Mouse (Mus musculus) embryonic facial prominence, embryonic 15.5 days (tissue): ENCODE data around the gene Cutc. TPM values are rescaled to one million over a fixed set of nuclear protein-coding genes. Genes with fewer than 3 reads are reported as not detected.

ENCODE experiments used
- ATAC-seq: fragments of 200-750 bp; cut with Nextera tagmentation; 2 replicates; pipeline ENCODE4 v1.8.0; 2017; ENCODE audit warnings: low read depth, moderate TSS enrichment; ENCODE audit not compliant: insufficient number of reproducible peaks, low FRiP score, low TSS enrichment
- H3K27ac ChIP-seq: fragments of 300-500 bp; sonication (generic); replicated peaks from 2 replicates; pipeline ENCODE4 v1.5.1; 2015; ENCODE audit warnings: mild to moderate bottlenecking, inconsistent platforms
- H3K27me3 ChIP-seq: fragments of 300-500 bp; sonication (generic); 2 replicates; pipeline ENCODE4 v1.6.1; 2015; ENCODE audit warnings: inconsistent platforms
- H3K36me3 ChIP-seq: fragments of 300-500 bp; sonication (generic); 2 replicates; pipeline ENCODE4 v1.6.1; 2015; ENCODE audit warnings: mild to moderate bottlenecking, inconsistent platforms
- H3K4me1 ChIP-seq: fragments of 300-500 bp; sonication (generic); 2 replicates; pipeline ENCODE4 v1.6.1; 2015; ENCODE audit warnings: inconsistent platforms
- H3K4me2 ChIP-seq: fragments of 300-500 bp; sonication (generic); replicated peaks from 2 replicates; pipeline ENCODE4 v1.6.1; 2015; ENCODE audit warnings: mild to moderate bottlenecking, inconsistent platforms
- H3K4me3 ChIP-seq: fragments of 300-500 bp; sonication (generic); replicated peaks from 2 replicates; pipeline ENCODE4 v1.5.1; 2015; ENCODE audit warnings: mild to moderate bottlenecking, inconsistent platforms
- H3K9ac ChIP-seq: fragments of 300-500 bp; sonication (generic); 2 replicates; pipeline ENCODE4 v1.6.1; 2015; ENCODE audit warnings: inconsistent platforms
- H3K9me3 ChIP-seq: fragments of 300-500 bp; sonication (generic); replicated peaks from 2 replicates; pipeline ENCODE4 v1.6.1; 2016; ENCODE audit warnings: inconsistent platforms
- WGBS: fragments of 180-500 bp; shearing (Covaris S2); methylation state at CpG from one replicate; pipeline ENCODE4 v1.1.7; 2015; 5-methylcytosine and 5-hydroxymethylcytosine counted together
- polyA plus RNA-seq: library from polyadenylated mRNA; unstranded; fragments of >200 nt; fragmentation: Nextera tagmentation; extraction: Ambion mirVana; gene quantifications from 2 replicates; pipeline ENCODE4 v1.2.1, GENCODE M21; 2015

Gene Cutc
- polyA plus RNA-seq, 1 experiment from 2014 or later = 14.1 TPM

DNA sequence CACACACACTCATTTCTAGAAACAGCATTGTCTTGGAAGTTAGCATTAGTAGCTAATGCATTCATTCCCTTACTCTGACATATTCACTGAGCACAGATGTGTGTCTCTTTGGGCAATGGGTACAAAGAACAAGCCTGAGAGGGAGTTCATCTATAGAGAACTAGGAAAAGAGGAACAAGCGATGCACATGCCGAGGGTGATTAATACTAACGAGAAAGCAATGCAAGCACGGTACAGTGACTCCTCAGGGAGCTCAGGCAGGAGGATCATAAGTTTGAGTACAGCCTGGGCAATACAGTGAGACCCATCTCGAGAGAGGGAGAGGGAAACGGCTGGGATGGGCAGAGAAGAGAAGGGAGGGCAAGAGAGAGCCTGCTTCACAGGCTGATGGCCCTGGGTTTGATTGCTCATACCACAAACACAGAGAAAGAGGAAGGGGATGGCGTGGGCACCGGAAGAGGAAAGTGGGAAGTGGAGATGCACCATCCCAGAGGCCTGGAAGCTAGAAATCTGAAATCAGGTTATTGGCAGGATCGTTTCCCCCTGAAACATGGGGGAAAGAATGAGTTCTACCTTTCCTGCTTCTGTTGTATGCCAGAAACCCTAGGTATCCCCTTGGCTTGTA lies 48.7 kb downstream of the Cutc start:
- ATAC-seq = no peak
- no peaks in the 10 kb centered on the region for H3K9me3 ChIP-seq
- no peak overlapping the region for H3K9ac ChIP-seq
- H3K27me3 ChIP-seq = no peaks in the 10 kb centered on the region
- H3K4me1 ChIP-seq = no peaks in the 10 kb centered on the region
- H3K4me3 ChIP-seq = no peak overlapping the region
- H3K27ac ChIP-seq = no peak overlapping the region
- WGBS = 74% methylated on average over 9 of the region's 9 CpGs
- H3K36me3 ChIP-seq = no peaks in the 10 kb centered on the region
- H3K4me2 ChIP-seq = no peak overlapping the region

DNA sequence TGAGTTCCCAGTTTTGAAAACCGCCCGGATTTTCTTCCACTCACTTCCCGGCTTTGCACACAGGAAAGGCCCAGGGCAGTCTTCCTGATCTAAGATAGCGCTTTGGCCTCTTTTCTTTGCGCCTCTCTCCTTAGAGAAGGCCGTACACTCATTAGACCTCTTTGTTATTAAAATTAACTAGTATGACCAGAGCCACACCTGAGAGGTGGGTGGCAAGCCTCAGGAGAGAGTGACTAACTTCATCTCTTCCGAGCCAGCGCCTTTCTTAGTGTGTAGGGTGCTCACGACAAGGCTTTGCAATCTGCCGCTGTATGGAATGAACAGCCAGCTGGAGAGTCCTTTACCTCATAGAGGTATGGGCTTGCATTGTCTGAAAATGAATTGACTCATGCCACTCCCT lies 51.1 kb downstream of the Cutc start:
- WGBS = 76% methylated on average over 10 of the region's 10 CpGs
- no peaks in the 10 kb centered on the region for H3K4me1 ChIP-seq

DNA sequence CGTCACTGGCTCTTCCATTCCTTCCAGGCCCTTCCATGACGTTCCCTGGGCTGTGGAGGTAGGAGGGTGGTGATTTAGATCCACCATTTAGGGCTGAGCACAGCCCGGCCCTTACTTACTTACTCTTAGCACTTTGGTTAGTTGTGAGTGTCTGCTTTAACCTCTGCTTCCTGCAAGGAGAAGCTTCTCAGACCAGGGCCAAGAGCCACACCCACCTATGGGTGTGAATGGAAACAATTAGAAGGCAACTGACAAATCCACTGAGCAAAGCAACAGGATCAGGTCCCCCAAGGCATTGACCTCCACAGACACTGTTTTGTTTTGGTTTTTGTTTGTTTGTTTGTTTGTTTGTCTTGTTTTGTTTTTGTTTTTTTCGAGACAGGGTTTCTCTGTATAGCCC lies 56.5 kb downstream of the Cutc start:
- no peaks in the 10 kb centered on the region for H3K4me1 ChIP-seq
- no peaks in the 10 kb centered on the region for H3K27me3 ChIP-seq
- no peak overlapping the region for H3K27ac ChIP-seq
- ATAC-seq = no peak
- H3K9ac ChIP-seq = no peak overlapping the region
- H3K4me3 ChIP-seq = no peak overlapping the region
- WGBS = 47% methylated on average over 4 of the region's 4 CpGs
- H3K36me3 ChIP-seq = no peaks in the 10 kb centered on the region
- no peaks in the 10 kb centered on the region for H3K9me3 ChIP-seq
- H3K4me2 ChIP-seq = no peak overlapping the region

More for the DNA sequence above, 51.1 kb downstream of the Cutc start:
- Histone ChIP-seq H3K27me3 (no peaks in the 10 kb centered on the region), H3K4me3 (no peak overlapping the region), H3K4me2 (no peak overlapping the region), H3K27ac (no peak overlapping the region), H3K36me3 (no peaks in the 10 kb centered on the region), H3K9ac (no peak overlapping the region), H3K9me3 (no peaks in the 10 kb centered on the region)
- ATAC-seq = no peak

DNA sequence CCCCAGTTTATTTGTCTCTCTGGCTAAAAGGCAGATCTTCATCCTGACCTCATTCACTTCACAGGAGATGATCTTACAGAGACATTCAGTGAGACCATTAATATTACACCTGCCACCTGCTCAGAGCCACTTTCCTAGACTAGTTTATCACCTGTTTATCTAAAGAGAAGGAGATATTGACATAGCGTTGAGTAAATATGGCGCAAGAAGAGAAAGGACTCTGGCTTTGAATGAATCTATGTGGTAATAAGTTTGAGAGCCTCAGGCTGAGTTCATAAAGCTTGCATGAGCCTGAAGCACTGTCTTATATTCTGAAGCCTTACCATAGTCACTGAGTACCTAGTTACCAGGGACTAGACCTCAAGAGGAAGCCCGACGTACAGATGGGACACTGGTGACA lies 58.6 kb downstream of the Cutc start:
- no peaks in the 10 kb centered on the region for H3K36me3 ChIP-seq
- no peak overlapping the region for H3K9ac ChIP-seq
- H3K9me3 ChIP-seq = no peaks in the 10 kb centered on the region
- ATAC-seq = no peak
- H3K4me1 ChIP-seq = no peaks in the 10 kb centered on the region
- no peaks in the 10 kb centered on the region for H3K27me3 ChIP-seq
- no peak overlapping the region for H3K4me2 ChIP-seq
- 94% methylated on average over 4 of the region's 4 CpGs for WGBS
- H3K27ac ChIP-seq = no peak overlapping the region
- no peak overlapping the region for H3K4me3 ChIP-seq

DNA sequence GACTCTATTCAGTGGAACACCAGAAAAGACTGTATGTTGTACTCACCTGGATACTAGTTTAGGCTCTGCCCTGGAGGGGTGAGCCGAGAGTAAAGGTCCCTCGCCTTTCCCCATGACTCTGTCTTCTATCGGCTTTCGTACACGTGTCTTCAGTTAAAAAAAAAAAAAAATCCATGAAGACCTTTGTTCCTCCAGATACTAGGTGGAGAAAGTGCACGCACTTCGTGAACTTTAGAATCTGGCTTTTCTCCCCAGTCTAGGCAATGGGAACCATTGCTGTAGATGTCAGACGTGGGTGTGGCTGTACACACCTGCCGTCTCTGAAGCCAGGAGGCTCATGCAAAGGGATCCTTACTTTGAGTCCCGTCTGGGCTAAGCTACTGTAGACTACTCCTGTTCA lies 60.5 kb downstream of the Cutc start:
- no peak overlapping the region for H3K4me2 ChIP-seq
- no peak for ATAC-seq
- no peaks in the 10 kb centered on the region for H3K27me3 ChIP-seq
- H3K27ac ChIP-seq = no peak overlapping the region
- no peaks in the 10 kb centered on the region for H3K9me3 ChIP-seq
- H3K4me3 ChIP-seq = no peak overlapping the region
- no peaks in the 10 kb centered on the region for H3K36me3 ChIP-seq
- H3K9ac ChIP-seq = no peak overlapping the region
- no peaks in the 10 kb centered on the region for H3K4me1 ChIP-seq
- 76% methylated on average over 10 of the region's 10 CpGs for WGBS

DNA sequence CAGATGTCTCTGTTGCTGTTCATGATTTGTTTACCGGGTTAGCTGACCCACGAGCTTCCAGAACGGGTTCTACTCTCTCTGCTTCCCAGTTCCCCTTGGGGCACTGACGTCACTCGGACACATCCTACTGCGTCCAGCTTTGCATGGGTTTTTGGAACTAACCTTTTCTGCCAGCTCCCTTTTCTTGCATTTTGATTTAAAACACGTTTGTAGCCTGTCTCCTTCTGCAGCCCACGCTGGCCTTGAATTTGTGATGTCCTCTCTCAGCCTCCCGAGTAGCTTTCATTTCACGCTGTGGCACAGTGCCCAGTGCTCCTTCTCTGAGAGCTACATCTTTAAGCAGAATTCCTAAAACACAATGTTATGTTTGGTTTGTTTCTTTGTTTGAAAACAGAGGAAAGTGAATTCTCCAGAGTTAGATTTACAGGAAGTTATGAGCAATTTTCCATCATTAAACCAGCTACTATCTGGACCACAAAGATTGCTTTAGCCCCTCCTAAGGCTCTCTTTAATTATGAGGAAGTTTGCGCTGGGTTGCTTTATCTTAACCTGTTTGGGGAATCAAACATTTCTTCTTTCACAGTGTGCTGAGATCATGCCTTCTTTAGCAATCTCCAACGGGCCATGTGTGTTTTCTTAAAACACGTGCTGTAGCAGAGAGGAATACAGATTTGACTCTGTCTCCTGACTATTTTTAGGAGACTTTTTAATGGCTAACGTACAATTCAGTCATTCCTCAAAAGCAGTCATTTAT lies 63.0 kb downstream of the Cutc start:
- Histone ChIP-seq H3K9ac (no peak overlapping the region), H3K27ac (no peak overlapping the region), H3K36me3 (no peaks in the 10 kb centered on the region), H3K4me3 (0 out of 2 replicates have a peak overlapping the region, but pooled peaks have one; percentile 17), H3K27me3 (no peaks in the 10 kb centered on the region), H3K4me2 (peak overlapping the region; percentile 28; the same call in 1 of the 2 replicates), H3K4me1 (no peaks in the 10 kb centered on the region), H3K9me3 (no peaks in the 10 kb centered on the region)
- WGBS = 48% methylated on average over 14 of the region's 14 CpGs
- ATAC-seq = no peak

Other genes with a start within 250 kb of the Cutc start
- gene Got1, start 228.4 kb upstream of the Cutc start, polyA plus RNA-seq = 31.2 and 31.9 TPM in 2 replicates
- 2.7 and 3.4 TPM in 2 replicates for gene Nkx2-3, start 140.7 kb upstream of the Cutc start, polyA plus RNA-seq
- 17.3 and 19.5 TPM in 2 replicates for gene Slc25a28, start 78.1 kb upstream of the Cutc start, polyA plus RNA-seq
- 10.2 and 11.3 TPM in 2 replicates for gene Entpd7, start 63.3 kb upstream of the Cutc start, polyA plus RNA-seq
- gene Cox15, start within 50 bp of the Cutc start, polyA plus RNA-seq = 10.0 and 11.5 TPM in 2 replicates
- 0.03 TPM in 1 of 2 replicates, not detected in the other for gene Abcc2, start 29.2 kb downstream of the Cutc start, polyA plus RNA-seq
- 19.2 and 19.4 TPM in 2 replicates for gene Dnmbp, start 187.2 kb downstream of the Cutc start, polyA plus RNA-seq
- gene Cpn1, start 233.6 kb downstream of the Cutc start, polyA plus RNA-seq = 0.40 and 0.45 TPM in 2 replicates